Mouse (Mus musculus): Measurements from ENCODE around the gene Clta. TPM values are rescaled to one million over a fixed set of nuclear protein-coding genes. Genes with fewer than 3 reads are reported as not detected.

Clta gene
- polyA plus RNA-seq (2014; fragmentation: Illumina TruSeq; extraction: RNeasy Lipid Tissue Mini Kit (QIAGEN cat#74804); ENCODE audit: low replicate concordance): 99.3 TPM

GRCm38 (mm10) chr4:44004126-44004525 lies at the start of gene Clta:
Gene Clta (plus strand): TSS chr4:44004452.

GRCm38 (mm10) chr4:43957292-43957845 lies 46.9 kb upstream of the Clta start, which contains the start of gene Glipr2:
Gene Glipr2 (plus strand): TSS chr4:43957401.

GRCm38 (mm10) chr4:43983181-43983580 lies 21.1 kb upstream of the Clta start, which contains the start of gene Ccin:
Gene Ccin (plus strand): TSS chr4:43983483.

Other genes with a start within 250 kb of the Clta start
- gene Olfr159, start 233.4 kb upstream of the Clta start, polyA plus RNA-seq (2014; fragmentation: Illumina TruSeq; extraction: RNeasy Lipid Tissue Mini Kit (QIAGEN cat#74804); ENCODE audit: low replicate concordance): not detected
- not detected for gene Olfr156, start 180.6 kb upstream of the Clta start, polyA plus RNA-seq (2014; fragmentation: Illumina TruSeq; extraction: RNeasy Lipid Tissue Mini Kit (QIAGEN cat#74804); ENCODE audit: low replicate concordance)
- not detected for gene Olfr157, start 164.3 kb upstream of the Clta start, polyA plus RNA-seq (2014; fragmentation: Illumina TruSeq; extraction: RNeasy Lipid Tissue Mini Kit (QIAGEN cat#74804); ENCODE audit: low replicate concordance)
- gene Olfr155, start 152.9 kb upstream of the Clta start, polyA plus RNA-seq (2014; fragmentation: Illumina TruSeq; extraction: RNeasy Lipid Tissue Mini Kit (QIAGEN cat#74804); ENCODE audit: low replicate concordance): not detected
- 3.3 TPM for gene Reck, start 128.9 kb upstream of the Clta start, polyA plus RNA-seq (2014; fragmentation: Illumina TruSeq; extraction: RNeasy Lipid Tissue Mini Kit (QIAGEN cat#74804); ENCODE audit: low replicate concordance)
- gene Glipr2, start 47.1 kb upstream of the Clta start, polyA plus RNA-seq (2014; fragmentation: Illumina TruSeq; extraction: RNeasy Lipid Tissue Mini Kit (QIAGEN cat#74804); ENCODE audit: low replicate concordance): 13.3 TPM
- not detected for gene Ccin, start 21.0 kb upstream of the Clta start, polyA plus RNA-seq (2014; fragmentation: Illumina TruSeq; extraction: RNeasy Lipid Tissue Mini Kit (QIAGEN cat#74804); ENCODE audit: low replicate concordance)
- 17.0 TPM for gene Gne, start 79.7 kb downstream of the Clta start, polyA plus RNA-seq (2014; fragmentation: Illumina TruSeq; extraction: RNeasy Lipid Tissue Mini Kit (QIAGEN cat#74804); ENCODE audit: low replicate concordance)
- 40.8 TPM for gene Rnf38, start 229.3 kb downstream of the Clta start, polyA plus RNA-seq (2014; fragmentation: Illumina TruSeq; extraction: RNeasy Lipid Tissue Mini Kit (QIAGEN cat#74804); ENCODE audit: low replicate concordance)